Mouse (Mus musculus): ENCODE results near the gene Clec2l.

Gene Clec2l

DNA sequence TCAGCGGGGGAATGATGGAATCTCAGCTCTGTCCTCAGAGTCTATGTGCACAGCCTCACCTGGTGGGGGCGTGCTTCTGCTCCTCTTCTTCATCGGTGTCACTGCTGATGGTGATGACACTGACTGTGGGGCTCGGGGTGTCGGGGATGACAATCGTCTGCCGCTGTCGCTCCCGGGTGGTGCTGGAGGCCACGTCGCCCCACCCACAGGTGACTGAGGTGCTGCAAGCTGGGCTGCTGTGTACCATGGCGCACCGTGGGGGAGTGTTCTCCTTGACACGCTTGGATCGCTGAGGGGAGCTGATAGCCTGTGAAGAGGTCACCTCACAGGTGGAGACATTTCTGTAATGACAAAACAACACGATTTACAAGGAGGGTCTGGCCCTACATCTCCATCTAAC, 53.0 kb downstream of the Clec2l start:
- DNase-seq (ENCODE audit: low spot score in 2 of 2) = no peak

DNA sequence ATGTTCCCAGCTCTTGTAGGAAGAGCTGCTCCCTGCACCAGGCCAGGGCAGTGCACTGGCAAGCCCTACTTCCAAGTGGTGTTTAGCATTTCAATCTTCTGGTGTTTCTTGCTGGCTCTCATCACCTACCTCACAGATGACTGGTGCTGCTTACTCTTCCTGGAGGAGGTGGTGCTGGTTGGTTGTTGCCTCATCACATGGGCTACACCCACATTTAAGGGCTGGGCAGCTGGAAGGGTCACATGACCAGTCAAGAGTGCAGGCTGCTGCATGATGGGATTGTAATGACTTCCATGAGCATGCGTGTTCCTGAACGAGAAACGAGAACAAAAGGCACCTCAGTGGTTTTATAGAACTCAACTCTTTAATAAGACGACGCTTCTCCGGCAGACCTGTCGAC, 55.8 kb downstream of the Clec2l start:
- DNase-seq (ENCODE audit: low spot score in 2 of 2) = no peak

DNA sequence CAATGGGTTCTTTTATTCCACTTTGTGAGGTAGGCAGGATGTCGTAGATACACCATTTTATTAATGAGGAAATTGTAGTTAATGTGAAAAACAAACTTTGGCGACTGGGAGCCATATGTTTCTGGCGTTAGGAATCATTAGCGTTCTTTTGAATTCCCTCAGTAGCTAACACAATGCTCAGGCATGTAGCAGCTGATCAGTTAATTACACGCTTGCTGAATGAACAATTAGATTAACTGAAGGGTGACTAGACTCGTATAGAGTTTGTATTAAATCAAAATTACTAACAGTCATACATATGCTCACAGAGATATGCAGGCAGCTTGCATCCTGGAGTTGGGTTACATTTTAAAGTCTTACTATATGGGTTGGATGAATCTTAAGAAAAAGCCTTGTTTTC, 56.4 kb downstream of the Clec2l start:
- DNase-seq (ENCODE audit: low spot score in 2 of 2) = no peak

DNA sequence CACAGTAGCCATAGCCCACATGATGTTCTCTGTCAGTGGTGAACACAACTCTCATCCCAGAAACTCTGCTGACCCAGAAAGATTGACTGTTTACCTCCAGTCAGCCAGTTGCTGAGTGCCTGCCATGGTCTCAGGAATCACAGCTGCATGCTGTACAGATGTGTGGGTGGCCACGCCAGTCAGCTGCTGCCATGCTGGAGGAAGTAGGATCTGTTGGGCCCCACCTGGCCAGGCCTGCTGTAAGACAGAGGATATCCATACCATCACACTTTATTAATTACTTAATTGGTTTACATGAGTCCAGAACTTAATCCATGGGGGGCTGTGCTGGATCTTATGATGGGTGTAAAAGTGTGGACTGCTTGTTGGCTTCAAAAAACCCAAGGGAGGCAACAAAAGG, 58.5 kb downstream of the Clec2l start:
- DNase-seq (ENCODE audit: low spot score in 2 of 2) = no peak

DNA sequence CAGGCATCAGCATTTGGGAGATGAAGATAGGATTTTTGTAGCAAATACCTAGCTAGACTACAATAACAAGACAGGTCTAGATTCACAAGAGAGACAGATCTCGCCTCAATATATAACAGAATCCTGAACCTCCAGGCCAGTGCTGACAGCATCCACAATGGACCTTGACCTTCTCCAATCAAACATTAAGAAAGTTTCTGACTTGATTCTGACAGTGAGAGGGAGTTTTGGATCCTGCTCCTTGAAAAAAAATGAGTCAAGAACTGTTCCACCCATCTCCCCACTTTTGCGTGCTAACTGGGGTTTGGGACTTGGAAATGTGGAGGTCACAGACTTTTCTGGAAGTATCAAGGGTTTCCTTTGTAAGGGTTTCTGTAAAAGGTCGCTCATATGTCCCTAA, 62.6 kb downstream of the Clec2l start:
- DNase-seq (ENCODE audit: low spot score in 2 of 2) = no peak

Measured in left cerebral cortex, adult 9 months (tissue).